Mouse (Mus musculus) left cerebral cortex, adult 18-20 months (tissue): Measurements from ENCODE around the gene Rbfox1. TPM values are rescaled to one million over a fixed set of nuclear protein-coding genes. Genes with fewer than 3 reads are reported as not detected.
A peak's percentile ranks its signal among the peaks of the same experiment; 100 is the strongest.

Experiments
- DNase-seq, 2 experiments: peaks; one replicate each; pipeline ENCODE4 v3.0.0; 2021 to 2022; ENCODE audit warnings: low spot score in 2 of 2, mixed read lengths in 1 of 2
- total RNA-seq, 2 experiments: library from RNA; stranded (reverse); gene quantifications; 2 replicates each; pipeline ENCODE4 v1.2.3; 2021

Rbfox1 gene
- total RNA-seq, 2 experiments from 2014 or later, result 309 to 311 TPM

DNA sequence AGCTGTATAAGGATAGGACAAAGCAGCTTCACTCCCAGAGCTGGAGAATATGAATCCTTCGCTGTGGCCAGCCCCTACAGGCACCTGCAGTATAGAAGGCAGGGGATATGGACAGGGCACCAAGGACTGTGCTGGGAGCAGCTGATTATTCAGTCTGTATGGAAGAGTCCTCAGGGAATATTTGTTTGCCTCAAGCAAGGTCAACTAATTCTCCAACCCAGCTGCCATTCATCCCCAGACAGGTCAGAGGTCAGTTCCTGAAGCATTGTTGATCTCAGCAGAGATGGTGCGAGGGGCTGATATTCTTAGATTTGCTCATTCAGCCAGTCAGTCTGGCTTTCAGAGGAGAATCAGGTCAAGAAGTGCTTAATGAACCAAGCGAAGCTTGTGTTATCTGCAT lies 1175.7 kb downstream of the Rbfox1 start:
- no peak for DNase-seq

DNA sequence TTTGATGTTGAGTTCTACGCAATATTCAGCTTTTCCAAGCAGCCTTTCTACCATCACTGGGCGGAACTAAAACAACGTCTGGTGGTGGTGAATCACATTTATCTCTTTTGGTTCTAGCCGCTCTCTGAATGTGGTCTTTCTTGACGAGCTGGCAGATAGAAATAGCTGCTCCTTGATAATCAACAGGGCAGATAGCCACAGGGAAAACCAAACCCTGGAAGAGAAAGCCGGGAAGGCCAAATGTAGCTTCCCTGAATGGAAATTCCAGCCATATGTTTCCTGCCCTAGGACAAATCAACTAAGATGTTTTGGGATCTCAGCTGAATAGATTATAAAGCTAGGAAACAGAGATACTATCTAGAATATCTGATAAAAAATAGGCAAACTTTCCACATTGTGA lies 1177.4 kb downstream of the Rbfox1 start:
- no peak for DNase-seq

DNA sequence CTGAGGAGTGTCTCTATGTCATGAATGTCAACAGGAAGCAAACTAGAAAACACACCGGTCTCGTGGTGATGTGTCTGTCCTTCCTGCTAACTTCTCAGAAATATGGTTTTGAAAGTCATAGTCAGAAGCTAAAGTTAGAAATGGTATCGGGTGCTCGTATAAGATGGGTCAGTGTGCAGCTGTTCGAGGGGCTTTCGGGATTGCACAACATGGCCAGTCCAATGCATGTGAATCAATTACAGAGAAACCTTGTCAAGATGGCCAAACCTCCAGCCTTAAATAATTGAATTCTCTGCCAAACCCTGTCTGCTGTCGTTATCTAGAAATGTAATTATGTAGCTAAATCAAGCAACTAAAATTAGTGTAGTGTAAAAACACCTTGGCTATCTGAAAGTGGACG lies 1182.0 kb downstream of the Rbfox1 start:
- no peak for DNase-seq

DNA sequence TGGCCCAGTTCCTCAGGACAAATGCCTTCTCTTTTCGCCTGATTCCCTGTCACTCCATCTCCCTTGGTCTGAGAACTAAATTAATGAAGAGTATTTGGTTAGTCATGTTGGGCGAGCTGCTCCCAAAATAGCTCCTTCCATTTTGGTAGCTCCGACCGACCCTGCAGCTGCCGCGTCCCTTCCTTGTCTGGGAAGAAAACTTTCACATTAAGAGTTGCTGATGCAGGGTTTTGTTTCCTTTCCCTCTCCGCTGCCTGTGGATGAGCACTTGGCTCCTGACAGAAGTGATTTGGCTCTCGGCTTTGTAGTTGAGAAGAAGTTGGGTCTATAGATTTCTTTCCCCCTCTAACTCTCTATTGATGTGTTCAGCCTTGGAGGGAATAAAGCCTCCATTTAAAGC lies 1184.4 kb downstream of the Rbfox1 start:
- no peak for DNase-seq

DNA sequence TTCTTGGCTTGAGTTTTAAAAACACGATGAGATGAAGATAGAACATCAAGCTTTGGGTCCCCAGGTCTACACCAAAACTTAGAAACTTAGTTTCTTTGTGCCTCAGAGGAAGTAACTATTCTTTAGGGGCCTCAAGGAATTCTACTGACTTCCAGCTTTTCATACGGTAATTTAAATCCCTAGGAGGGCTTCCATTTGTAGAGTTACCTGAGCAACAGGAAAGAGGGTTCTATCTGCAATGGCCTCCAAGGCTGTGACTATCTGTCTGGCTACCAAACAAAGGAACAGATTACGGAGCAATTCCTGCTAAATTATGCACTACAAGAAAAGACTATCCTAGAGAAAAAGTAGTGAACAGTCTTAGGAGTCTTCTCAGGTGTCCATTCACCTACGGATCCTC lies 1189.6 kb downstream of the Rbfox1 start:
- no peak for DNase-seq

DNA sequence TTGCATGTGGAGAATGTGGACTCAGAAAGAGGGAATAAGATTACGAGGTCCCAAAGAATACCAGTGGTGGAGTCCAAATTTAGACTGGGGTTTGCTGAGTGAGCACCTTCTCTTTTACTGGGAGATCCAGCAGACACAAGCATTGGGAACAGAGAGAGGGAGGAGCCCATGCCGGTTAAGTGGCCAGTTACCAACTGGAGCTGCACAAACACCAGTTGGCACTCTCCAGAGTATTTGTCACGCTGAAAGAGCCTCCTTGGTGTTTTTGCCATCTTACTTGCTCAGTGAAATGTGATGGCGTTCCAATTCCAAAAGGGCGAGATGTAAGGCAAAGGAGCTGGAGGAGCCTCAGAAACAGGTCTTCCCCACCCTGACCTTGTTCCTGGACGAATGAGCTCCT lies 1190.6 kb downstream of the Rbfox1 start:
- DNase-seq, result no peak

GRCm38 (mm10) chr16:7076305-7076704 lies 1191.2 kb downstream of the Rbfox1 start:
- DNase-seq, result no peak

DNA sequence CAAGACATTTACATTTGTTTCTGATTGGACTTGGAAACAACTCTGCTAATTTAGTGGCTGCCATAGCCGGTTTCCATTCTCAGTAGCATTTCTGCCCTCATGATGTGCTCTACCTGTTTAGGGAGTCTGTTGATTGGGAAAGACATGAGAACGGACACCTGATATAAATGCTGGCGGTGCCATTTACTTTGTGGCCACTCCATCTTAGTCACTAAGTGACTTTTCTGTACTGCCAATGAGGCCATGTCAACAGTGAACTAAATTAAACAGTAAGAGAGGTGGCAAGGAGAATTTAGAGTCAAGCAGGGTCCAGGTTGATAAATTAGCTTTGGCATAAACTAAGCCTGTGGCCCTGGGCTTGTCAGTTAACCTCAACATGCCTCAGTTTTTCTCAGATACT lies 1191.6 kb downstream of the Rbfox1 start:
- no peak for DNase-seq

DNA sequence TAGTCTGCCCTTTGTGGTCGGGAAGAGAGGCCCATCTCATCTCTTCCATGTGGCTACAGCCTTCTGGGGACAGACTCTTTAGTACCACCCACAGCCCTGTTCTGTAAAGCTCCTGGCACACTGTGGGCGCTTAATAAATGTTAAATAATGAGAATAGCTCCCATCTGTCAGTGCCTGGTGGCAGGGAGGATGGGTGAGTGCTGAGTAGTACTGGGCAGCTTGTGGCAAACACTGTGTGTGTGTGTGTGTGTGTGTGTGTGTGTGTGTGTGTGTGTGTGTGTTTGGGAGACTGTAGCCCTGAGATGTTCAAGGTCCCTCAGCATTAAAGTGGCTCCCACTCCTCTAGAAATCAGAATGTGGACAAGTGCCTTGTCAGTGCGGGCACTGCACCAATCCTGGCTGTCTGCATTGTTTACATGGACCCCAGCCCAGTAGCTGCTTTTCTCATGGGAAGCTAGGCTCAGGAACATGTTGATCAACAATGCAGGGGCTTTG lies 1196.0 kb downstream of the Rbfox1 start:
- DNase-seq, result no peak

GRCm38 (mm10) chr16:7081684-7082255 lies 1196.6 kb downstream of the Rbfox1 start:
- no peak for DNase-seq

DNA sequence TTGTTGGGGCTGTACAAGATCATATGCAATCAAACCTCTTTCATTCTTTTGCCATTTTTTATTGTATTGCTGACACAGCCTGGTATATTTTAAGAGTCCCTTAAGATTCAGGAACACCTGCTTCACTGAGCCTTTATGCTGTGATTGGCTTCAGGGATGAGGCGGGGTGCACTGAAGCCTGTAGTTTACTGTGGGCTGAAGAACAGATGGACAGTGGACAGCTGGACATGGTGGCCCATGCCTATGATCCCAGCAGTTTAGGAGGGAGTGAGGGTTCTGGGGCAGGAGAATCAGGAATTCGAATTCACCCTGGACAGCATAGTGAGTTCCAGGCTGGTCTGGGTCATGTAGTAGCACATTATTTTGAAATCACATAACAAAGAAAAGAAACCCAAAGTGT lies 1198.8 kb downstream of the Rbfox1 start:
- DNase-seq, result no peak

GRCm38 (mm10) chr16:7088601-7089430 lies 1203.7 kb downstream of the Rbfox1 start:
- DNase-seq, result no peak

GRCm38 (mm10) chr16:7089475-7089874 lies 1204.3 kb downstream of the Rbfox1 start:
- DNase-seq, result no peak

DNA sequence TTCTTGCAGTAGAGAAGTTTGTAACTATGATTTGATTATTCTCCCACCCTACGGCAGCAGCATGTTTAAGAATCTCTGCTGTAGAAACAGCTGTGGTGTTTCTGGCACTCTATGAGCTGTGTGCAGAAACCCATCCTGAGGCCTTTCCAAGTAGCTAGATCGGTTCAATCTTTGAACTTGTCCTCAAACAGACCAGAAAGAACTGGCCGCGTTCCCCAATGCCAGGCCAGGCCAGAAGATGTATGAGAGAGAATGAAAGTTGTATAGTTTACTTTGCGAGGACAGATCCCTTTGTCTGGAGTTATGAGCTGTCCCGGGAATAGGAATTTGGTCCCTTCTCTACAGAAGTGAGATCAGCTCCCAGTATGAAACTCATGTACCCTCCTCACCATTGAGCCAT lies 1205.0 kb downstream of the Rbfox1 start:
- DNase-seq, result no peak

DNA sequence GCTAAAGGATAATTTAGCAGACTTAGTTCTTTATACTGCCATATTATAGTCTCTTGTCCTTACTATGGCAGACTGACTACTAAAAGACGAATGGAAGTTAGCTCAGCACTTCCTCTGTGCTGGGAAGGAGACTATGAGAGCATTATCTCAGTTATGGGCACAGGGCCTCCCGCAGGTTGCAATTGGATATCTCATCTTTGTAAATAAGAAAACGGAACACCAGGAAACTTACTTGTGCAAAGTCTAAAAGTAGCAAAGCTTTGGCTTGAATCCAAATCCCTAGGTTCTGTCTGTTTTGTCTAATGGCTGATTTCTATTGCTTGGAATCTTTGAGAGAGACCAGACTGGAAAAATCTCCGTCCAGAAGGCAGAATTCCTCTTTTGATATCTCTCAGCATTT lies 1207.7 kb downstream of the Rbfox1 start:
- DNase-seq, result no peak

GRCm38 (mm10) chr16:7093686-7094085 lies 1208.5 kb downstream of the Rbfox1 start:
- no peak for DNase-seq

DNA sequence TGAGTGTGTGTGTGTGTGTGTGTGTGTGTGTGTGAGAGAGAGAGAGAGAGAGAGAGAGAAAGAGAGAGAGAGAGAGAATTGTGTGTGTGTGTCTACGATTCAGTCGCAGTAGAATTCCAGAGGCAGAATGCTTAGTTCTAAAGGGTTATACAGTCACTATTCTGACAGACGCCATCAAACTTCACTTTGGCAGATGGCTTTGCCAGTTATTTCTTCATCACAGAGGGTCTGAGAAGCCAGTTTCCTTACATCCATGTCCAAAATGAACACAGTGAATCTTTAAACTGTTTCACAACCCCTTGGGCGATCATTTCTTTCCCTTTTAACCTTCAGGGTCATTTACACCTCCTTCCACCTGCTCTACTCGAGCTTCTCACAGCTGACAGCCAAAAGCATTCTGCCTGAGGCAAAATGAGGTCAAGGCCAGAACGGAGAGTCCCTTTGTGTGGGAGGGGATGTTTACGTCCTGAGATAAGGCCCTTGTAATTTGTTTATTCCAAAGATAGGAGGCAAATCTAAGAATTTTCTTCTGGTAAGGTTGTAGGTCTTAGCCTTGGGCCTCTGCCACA lies 1209.1 kb downstream of the Rbfox1 start:
- no peak for DNase-seq

DNA sequence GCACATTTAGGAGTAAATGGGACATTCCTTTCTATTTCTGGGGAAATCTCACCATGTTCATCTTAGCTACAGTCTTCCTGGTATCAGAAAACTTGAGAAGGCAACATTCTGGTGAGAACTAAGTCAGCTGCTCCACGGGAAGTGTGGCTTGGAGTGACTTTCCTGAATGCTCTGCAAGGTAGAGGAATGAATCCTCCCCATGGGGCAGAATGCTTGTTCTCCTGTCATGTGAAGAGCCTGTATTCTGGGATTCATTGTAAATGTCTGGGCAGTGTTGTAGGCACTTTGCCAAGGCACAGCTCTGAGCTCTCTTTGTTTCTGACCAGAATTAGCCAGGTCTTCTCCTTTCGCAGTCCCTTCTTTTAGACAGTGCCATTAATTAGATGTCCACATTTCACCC lies 1211.9 kb downstream of the Rbfox1 start:
- no peak for DNase-seq

- no peak for DNase-seq
Observed at GRCm38 (mm10) chr16:7097951-7098710, 1213.0 kb downstream of the Rbfox1 start.

DNA sequence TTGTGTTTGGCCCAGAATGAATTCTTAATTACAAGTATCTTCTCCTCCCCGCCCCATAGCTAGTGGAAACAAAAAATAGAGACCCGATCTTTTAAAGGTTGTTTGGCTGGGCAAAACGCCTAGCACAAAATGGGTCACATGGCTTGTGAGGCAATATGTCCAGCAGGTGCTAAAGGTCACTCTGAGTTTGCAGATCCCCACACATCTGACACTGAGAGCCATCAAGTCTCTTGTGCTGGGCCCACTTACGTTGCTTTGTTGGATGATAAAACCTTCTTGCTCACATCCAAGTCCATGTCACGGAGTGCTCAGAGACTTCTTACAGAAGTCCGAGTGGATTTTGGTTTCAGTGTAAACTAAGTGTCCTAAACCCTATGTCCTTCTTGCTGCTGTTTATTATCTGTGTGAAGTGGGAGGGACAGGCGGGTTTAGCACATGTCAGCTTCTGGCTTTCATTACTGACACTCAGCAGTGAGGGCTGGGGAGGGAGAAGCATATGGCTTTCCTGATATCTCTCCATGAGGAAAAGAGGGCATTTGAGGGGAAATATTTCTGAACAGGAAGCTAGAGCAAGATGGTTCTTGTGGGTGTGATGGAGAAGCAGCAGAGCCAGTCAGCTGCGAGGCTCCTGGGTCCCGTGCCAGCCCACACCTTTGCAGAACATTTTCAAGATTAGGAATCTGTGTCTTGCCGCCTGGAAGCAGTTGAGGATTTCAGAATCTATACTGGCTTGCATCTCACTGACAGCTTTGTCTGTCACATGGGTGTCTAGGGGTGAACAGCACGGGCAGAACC lies 1214.5 kb downstream of the Rbfox1 start:
- DNase-seq, result peak; percentile 71 to 77

DNA sequence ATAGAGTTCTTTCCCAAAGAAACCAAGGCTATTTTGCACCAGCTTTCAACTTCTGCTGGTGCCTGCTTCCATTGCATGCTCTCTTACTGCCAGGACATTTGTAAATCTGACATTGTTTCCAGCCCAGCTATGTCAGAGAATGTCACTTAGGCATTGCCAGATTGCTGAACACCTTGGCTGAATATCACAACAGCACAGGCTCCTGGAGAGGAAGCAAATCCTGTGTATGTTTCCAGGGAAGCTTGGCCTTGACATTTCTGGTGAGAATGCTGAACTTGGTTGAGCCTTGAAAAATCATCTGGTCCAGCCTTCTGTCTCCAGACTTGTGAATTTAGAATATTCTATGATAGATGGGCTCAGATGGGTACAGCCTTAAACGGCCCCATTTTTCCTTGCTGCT lies 1217.3 kb downstream of the Rbfox1 start:
- DNase-seq, result no peak
